Mouse (Mus musculus) intestine, embryonic 16.5 days (tissue): ENCODE data around the gene E2f1. TPM values are rescaled to one million over a fixed set of nuclear protein-coding genes. Genes with fewer than 3 reads are reported as not detected.

Source experiments
- polyA plus RNA-seq: library from polyadenylated mRNA; unstranded; fragments of >200 nt; fragmentation: Nextera tagmentation; extraction: Ambion mirVana; gene quantifications from 2 replicates; pipeline ENCODE4 v1.2.1, GENCODE M21; 2015

E2f1 gene
- polyA plus RNA-seq, 1 experiment from 2014 or later: 5.8 TPM

Other genes starting within 250 kb of the E2f1 start
- gene Cdk5rap1, start 196.9 kb downstream of the E2f1 start, polyA plus RNA-seq: 16.9 and 18.1 TPM in 2 replicates
- gene Snta1, start 161.8 kb downstream of the E2f1 start, polyA plus RNA-seq: 4.1 and 4.3 TPM in 2 replicates
- gene Cbfa2t2, start 133.4 kb downstream of the E2f1 start, polyA plus RNA-seq: 21.9 and 23.0 TPM in 2 replicates
- gene 1700003F12Rik, start 22.8 kb downstream of the E2f1 start, polyA plus RNA-seq: 0.46 TPM in 1 of 2 replicates, not detected in the other
- gene Actl10, start 18.1 kb downstream of the E2f1 start, polyA plus RNA-seq: 0.09 TPM in 1 of 2 replicates, not detected in the other
- gene Necab3, start 11.0 kb downstream of the E2f1 start, polyA plus RNA-seq: 1.4 and 1.6 TPM in 2 replicates
- 41.2 and 41.9 TPM in 2 replicates for gene Pxmp4, start 33.8 kb upstream of the E2f1 start, polyA plus RNA-seq
- gene Zfp341, start 43.4 kb upstream of the E2f1 start, polyA plus RNA-seq: 0.53 and 0.55 TPM in 2 replicates
- gene 4930519P11Rik, start 43.5 kb upstream of the E2f1 start, polyA plus RNA-seq: not detected in 2 replicates
- gene Chmp4b, start 81.8 kb upstream of the E2f1 start, polyA plus RNA-seq: 23.6 and 28.7 TPM in 2 replicates
- not detected in 2 replicates for gene Gm14214, start 200.1 kb upstream of the E2f1 start, polyA plus RNA-seq
- 30.6 and 34.0 TPM in 2 replicates for gene Raly, start 221.2 kb upstream of the E2f1 start, polyA plus RNA-seq
- not detected in 2 replicates for gene a, start 221.5 kb upstream of the E2f1 start, polyA plus RNA-seq